Mouse (Mus musculus): Measurements from ENCODE around the gene Armc2.

Gene Armc2

DNA sequence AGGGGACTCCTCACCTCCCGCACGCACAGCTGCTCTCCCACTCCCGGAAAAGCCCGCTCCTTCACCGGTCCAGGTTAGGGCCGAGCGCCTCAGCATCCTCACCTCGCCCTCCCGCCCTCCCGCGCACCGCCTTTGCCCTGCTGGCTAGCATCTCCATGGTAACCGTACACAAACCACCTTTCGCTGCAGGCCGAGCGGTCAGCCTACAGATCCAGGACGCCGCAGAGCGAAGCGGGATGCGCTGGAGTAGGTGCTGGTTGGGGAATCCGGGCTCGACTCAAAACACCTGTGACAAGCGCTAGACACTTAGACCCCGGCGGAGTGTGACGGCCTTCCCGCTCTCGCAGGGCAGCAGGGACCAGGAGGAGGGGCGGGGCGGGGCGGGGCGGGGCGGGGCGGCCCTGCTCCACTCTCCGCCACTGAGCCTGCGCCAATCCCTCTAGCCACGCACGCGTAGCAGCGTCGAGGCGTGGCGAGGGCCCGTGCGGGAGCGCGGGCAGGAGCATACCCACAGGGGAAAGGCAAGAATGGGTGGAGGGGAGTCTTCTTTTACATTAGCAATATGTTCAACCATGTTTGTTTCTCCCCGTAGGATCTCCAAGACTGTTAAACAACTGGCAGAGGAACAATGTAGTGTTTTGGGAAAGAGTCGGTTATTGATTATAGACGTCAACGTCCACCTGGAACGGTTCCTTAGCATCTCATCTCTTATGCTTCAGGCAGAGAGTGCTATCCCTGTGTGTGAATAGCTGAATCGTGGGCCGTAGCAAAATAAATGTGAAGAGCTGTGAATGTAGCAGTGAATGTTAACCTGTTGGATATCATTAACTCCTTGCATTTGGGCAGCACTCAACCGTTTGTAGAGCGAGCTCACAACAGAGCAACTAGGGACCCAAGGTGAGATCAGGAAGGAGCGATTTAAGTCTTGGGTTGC lies at the start of gene Armc2:
TSS of gene Armc2 (minus strand) at position 427 of the 934 bp plus-strand sequence.
- no peak for DNase-seq (ENCODE audit: low spot score)

DNA sequence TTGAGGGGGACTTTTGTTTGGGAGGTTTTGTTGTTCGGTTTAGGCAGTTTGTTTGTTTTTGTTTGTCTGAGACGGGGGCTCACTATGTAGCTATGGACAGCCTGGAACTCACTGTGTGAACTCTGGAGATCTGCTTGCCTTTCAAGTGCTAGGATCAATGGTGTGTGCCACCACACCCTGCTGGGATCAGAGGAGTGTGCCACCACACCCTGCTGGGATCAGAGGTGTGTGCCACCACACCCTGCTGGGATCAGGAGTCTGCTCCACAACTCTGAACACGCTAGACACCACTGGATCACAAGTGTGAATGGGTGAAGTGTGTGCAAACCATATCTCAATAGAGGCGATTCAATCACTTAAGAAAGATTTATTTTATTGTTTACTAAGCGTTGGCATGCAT lies 46.2 kb upstream of the Armc2 start:
- DNase-seq (ENCODE audit: low spot score), result no peak

DNA sequence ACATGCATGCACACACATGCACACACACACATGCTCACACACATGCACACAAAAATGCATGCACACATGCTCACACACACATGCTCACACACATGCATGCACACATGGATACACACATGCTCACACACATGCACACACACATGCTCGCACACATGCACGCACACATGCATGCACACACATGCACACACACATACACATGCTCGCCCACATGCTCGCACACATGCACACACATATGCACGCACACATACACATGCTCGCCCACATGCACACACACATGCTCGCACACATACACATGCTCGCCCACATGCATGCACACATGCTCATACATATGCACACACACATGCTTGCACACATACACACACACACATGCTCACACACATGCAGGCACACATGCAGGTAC lies 41.3 kb upstream of the Armc2 start:
- DNase-seq (ENCODE audit: low spot score), result no peak

DNA sequence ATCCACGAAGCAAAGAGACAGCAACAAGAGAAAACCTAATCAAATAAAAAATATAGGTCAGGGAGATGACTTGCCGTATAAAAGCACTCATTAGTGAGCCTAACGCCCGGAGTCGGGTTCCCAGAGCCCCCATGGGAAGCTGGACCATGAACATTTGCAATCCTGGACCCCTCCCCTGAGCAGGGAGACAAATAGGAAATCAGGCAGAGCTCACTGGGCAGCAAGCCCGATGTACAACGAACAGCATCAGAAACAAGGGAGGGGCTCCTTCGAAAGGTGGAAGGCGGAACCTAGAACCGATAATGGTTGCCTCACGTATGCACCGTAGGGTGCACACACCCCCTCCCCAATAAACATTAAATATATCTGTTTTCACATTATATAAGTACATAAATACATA lies 39.5 kb upstream of the Armc2 start:
- DNase-seq (ENCODE audit: low spot score), result no peak

DNA sequence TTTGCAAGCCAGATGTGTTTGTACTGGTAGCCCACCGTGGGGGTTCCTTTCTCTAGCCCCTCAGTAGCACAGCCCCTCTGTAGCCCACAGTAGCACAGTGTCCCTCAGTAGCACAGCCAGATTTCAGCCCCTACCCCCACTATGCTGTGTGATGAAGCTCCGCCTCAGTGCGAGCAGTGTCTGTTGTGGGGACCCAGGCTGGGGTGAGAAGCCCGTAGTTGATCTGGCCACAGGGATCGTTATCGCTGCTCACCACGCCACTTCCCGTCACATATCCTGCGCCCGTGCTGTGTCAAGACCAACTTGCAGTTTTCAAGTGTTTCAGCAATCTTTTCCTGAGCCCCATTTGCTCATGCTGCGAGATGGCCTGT lies 39.0 kb upstream of the Armc2 start:
- no peak for DNase-seq (ENCODE audit: low spot score)

DNA sequence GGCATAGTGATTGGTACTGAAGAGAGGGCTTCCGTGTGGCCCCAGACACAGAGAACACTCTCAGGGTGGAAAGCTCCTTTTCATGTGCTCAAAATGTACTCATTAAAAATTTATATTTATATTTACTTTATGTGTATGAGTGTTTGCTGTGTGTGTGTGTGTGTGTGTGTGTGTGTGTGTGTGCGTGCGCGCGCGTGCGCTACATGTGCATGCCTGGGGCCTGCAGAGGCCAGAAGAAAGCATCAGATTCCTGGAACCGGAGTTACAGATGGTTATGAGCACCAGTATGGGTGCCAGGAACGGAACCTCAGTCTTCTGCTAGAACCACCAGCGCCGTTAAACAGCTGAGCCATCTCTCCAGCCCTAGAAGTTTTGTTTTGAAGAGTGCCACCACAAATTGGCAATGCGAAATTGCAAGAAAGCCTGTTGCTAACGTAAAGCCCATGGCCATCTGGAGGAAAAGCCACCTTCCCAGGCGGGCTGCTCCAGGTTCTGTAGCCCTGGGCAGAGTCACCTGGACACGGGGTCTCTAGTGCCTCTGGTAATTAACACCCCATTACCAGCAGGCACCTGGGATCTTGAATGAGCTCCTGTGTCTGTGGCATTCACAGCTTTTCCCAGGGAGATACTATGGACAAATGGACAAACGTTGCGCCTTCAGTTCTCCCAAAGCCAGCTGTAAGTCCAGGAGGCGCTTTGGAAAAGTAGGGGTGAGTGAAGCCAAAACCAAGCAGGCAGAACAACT lies 38.4 kb upstream of the Armc2 start:
- no peak for DNase-seq (ENCODE audit: low spot score)

DNA sequence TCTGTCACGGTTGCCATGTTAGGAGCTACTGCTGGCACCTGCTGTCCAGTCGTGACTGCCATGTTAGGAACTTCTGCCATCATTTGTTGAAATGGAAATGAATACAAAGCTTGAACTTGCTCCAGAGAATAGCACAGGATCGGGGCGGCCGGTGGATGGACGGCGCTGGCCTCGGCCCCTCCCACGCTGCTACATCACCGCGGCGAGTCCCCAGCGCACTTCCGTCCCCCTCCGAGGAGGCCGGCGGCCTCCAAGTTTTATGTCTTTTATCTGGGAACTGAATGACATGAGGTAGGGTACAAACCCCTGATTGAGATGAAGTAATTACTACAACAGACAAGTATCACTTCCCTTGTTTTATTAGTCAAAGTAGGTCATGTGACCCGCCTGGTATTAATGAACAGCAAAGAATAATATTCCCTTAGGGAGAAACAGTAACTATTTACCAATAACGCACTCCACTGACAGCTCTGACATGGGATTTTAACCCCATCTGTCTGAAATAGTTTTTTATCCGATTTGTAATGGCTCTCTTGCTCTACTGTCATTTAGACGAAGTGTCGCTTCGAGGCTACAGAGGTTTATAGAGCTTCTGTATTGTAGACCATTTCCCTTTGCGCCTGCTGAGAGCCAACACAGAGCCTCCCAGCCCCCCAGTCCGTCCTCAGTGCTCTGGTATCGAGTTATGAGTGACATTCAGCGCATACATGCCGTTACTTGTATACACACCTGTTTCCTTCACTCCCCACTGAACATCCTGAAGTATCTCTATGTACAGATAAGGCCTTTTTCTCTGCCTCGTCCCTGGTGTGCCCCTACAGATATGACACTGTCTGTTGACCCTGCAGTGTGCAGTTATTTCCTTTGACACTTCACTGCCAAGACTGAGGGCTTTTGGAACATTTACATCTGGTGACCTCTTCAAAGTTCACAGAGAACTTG lies 37.3 kb upstream of the Armc2 start:
- no peak for DNase-seq (ENCODE audit: low spot score)

DNA sequence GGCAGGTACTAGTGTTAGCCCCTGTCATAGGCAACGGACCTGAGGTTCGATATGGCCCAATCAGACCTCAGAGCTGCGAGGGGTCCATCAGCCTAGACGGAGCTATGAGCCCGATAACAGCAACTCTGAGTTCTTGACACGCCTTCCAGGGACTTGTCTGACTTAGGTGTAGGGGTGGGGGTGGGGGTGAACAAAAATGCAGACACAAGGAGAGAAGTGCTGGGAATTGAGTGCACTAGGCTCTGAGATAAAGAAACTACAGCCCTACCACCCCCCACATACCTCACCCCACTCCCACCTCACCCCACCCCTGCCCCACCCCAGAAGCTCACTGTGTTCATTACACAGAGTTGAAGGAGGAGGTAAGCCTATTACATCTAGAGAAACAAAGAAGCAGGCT lies 32.8 kb upstream of the Armc2 start:
- no peak for DNase-seq (ENCODE audit: low spot score)

DNA sequence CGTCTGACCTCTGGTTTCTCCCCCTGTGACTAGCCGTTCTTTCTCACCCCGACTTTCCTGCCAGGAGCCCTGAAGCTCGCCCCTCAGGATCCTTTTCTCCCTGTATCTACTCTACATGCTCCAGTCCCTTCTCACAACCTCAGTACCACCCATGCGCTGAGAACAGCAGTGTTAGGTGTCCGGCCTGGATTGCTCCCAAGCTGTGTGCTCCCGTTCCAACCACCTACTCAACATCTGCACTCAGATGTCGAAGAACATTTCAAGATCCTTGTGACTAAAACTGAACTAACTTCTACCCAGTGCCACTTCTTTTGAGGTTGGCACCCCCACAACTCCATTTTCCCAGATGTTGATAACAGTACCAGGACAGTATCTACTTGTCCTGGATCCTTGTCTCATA lies 30.4 kb upstream of the Armc2 start:
- DNase-seq (ENCODE audit: low spot score), result no peak

DNA sequence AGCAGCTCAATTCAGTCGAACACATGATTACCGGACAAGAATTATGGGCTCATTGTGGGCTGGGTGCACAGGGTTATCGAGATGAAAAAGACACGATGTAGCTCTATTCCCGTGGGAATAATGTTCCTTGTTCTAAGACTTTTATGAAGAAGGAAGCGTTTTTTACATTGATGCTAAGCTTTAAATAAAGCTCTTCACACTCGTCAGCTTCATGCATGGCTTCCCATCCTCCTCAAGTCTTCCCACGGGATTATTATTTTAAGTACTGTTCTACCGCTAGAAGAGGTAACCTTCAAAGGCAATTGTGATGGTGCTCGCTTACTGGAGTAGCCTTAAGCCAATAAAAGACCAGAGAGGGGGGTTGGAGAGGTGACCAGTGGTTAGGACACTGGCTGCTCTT lies 26.3 kb upstream of the Armc2 start:
- DNase-seq (ENCODE audit: low spot score), result no peak

DNA sequence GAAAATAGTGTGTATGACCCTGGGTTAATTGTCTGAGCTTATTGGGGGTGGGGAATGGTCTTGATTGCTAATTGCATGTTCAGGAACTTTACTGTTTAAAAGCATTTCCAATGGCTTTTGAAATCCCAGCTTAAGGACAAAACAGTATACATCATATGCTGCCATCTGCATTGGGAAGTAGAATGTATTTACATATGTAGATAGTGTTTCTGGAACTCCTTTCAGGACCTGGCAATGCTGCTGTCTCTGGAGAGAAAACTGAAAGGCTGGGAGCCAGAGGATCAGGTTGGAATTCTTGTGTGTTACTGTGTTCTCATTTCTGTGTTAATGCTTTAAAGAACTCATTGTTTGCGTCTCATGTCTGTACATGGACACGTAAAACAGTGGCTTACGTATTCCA lies 25.1 kb upstream of the Armc2 start:
- no peak for DNase-seq (ENCODE audit: low spot score)

DNA sequence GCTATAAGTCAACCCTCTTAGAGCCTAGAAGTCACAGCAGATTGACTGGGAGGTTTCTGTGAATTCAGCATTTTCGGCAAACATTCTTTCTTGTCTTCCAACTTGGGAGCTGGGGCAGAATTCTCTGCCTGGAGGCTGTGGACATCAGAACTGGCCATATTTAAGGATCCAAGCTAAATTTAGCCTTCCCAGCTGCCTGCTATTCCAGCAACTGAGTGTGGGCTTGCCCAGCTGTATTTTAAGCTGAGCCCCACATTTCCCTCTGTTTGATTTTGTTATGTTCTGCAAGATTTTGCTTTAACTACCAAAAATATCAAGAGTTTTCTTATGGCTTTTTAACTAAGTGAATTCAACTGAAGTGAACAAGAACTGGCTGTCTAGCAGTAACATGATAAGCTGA lies 24.6 kb upstream of the Armc2 start:
- DNase-seq (ENCODE audit: low spot score), result no peak

DNA sequence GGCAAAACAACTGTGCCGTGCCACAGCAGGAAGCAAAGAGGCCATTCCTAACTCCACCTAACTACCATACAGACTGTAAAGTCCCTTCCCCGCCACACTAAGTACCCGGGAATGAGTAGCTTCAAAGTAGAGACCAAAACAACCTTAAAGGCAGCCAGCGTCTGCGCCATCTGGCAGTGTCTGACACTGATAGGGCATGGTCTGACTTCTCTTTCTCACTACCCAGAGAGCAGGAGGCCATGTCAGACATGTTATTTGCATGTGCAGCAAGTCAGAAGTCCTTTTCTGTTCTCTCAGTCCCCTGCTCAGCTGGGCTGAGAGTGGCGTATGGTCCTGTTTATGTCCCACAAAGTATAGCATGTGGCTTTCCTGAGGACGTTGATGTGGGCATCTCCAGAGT lies 23.8 kb upstream of the Armc2 start:
- DNase-seq (ENCODE audit: low spot score), result no peak

DNA sequence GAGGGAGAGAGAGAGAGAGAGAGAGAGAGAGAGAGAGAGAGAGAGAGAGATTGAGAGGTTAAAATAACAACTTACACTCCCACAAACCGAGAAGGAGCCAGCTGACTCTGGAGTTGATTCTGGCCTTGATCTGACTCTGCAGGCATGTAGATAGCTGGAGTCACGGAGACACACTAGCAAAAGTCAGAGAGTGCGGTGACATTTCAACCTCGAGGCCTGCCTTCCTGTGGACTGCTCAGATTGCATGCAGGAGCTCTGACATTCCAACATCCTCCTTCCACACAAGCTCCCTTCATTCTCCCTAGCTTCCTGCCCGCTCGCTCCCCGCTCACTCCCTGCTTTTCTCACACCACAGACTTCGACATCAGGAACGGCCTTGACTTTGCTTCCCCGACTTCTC lies 20.3 kb upstream of the Armc2 start:
- DNase-seq (ENCODE audit: low spot score), result no peak

DNA sequence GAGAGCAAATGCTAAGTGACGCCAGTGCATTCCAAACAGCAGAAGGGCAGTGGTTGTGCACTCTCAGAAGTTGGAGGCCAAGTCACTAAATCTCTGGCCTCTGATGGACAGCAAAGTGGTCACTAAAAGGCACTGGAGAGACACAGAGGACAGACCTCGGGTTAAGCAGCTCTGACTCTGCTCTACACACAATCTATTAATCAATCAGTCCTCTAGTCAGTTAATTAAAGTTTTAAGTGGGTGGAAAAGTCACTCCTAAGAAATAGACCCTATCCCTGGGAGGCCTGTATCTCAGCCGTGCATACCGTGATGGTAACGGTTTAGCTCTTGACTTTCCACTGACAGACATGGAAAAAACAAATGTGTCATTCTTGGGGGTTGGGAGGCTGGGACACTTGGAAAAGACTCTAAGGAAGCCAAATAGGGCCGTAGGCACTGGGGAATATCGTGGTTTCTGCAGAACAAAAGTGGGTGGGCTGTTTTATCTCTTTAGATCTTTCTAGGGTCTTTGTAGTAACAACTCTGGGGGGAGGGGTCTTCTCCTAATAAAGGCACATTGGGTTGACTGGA lies 19.1 kb upstream of the Armc2 start:
- no peak for DNase-seq (ENCODE audit: low spot score)

DNA sequence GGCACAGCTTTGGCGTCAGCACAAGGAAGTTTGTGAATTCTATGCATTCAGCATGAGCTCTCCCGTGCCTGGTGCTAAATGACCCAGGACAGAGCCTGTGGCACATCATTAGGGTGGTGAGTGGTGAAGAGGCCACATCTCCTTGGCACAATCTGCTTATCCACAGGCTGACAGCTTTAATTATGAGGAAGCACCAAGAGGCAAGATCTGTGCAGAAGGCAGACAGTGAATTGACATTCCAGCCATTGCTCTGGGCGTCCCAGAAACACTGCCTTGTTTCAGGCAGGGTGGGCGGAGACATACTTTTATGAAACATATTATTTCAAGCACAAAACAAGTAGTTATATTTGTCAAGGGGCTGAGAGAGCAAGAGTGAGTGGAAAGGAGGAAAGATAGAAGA lies 18.6 kb upstream of the Armc2 start:
- no peak for DNase-seq (ENCODE audit: low spot score)

DNA sequence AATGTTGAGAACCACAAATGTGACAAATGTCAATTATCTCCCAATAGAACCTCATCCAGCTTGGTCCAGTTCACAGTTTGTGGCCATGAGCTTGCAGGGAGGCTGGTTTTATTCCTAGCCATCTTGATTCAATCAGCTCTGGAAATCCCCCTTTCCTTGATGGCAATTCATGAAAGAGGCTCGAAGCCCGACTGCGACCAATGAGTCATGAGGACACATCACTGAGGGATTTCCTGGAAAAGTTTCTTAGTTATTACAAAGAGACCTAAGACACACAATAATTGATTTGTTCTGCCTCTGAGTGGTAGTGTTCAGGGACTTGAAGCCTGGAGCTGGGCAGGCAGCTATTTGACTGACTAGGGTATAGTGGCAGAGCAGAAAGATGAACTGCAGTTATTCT lies 15.3 kb upstream of the Armc2 start:
- DNase-seq (ENCODE audit: low spot score), result no peak

DNA sequence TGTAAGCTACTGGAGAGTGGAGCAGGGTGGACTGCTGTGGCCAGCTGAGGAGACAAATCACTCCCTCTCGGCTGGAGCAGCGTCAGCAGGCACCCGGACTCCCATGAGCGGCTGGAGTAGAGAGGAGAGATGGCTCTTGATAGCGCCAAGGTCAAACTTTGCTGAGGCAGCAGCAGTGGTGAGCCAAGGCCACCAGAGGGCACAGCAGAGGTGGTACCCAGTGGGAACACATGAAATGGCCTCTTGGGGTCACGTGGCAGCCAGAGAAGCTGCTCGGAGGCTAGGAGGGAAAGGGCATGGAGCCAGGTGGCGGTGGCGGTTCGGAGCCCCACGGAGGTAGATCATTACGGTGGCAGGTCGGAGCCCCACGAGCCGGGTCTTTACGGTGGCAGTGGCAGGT lies 12.8 kb upstream of the Armc2 start:
- DNase-seq (ENCODE audit: low spot score), result peak; percentile 47

DNA sequence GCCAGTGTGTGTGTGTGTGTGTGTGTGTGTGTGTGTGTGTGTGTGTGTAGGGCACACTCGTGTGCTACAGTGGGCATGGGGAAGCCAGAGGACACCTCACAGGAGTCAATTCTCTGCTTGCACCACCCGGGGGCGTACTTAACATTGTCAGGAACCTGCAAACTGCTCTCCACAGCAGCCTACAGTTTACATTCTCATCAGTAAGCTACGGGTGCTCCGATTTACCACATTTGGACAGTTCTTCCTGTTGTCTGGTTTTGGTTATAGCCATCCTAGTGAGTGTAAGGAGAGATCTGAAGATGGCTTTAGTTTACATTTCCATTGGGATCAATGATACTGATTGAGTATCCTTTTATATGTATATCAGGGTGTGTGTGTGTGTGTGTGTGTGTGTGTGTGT lies 11.3 kb upstream of the Armc2 start:
- no peak for DNase-seq (ENCODE audit: low spot score)

DNA sequence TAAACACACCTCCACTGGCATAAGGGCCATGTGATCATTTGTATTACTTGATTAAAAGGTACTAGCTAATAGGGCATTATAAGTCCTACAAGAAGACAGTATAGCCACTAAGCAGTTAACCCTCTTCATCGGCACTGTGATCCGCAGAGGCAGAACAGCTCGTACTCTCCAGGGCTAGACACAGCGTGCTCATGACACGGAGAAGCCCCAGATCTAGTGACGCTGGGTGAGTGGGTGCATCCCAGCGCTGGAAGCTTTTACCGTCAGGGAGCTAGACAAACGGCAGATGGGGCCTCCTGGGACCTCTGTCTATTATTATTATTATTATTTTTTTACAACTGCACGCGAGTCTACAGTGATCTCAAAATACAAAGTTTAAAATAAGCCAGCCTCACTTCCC lies 9.1 kb upstream of the Armc2 start:
- no peak for DNase-seq (ENCODE audit: low spot score)

DNA sequence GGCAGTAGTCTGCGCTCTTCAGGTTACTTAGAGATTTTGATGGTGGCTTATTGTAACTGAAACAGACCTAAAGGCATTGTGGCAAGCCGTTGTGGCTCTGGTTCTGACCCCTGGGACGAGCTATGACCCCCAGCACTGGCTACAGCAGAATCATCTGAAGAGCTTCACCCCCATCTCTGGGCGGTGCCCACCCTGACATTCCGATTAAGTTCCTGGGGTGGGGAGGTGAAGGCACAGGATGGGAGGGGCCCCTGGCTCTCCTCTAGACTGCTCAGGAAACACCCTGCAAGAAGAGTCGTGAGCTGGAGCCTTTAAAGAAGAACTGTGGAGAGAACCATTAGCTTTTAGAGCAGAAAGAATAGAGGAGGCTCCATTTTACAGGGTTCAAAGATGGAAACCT lies 6.2 kb upstream of the Armc2 start:
- no peak for DNase-seq (ENCODE audit: low spot score)

DNA sequence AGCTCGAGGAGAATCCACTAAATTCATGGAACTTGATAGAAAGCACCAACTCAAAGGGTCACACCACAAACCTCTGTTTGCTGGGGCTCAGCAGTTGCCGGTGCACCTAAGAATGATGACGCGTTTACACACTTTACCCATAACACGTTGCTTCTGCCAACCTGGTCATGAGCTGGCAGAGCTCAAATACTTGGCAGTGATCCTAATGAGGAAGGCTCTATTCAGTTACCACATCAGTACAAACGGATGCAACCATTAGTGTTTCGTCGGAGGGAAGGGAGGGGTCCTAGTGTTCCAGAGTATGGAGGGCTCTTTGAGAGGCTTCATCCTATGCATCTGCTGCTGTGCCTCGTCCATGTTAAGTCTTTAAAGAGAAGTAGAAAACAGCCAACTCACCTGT lies 3.3 kb upstream of the Armc2 start:
- no peak for DNase-seq (ENCODE audit: low spot score)
